Mouse (Mus musculus) neural tube, embryonic 11.5 days (tissue): ENCODE measurements around the gene Pidd1. TPM values are rescaled to one million over a fixed set of nuclear protein-coding genes. Genes with fewer than 3 reads are reported as not detected.
"Not testable (repeated sequence)": the region's sequence is repeated elsewhere in the genome, so short reads cannot be mapped to it uniquely, and the experiment has no call there.

Source experiments
- ATAC-seq: fragments of 200-750 bp; cut with Nextera tagmentation; 2 replicates; pipeline ENCODE4 v1.8.0; 2017; ENCODE audit warnings: moderate number of reproducible peaks, mild to moderate bottlenecking, moderate TSS enrichment, moderate library complexity; ENCODE audit not compliant: insufficient read depth, low FRiP score, low TSS enrichment
- DNase-seq: peaks from one replicate; pipeline ENCODE4 v3.0.0-alpha.2; 2015; ENCODE audit warnings: low spot score
- H3K27ac ChIP-seq: fragments of 300-500 bp; sonication (generic); 2 replicates; pipeline ENCODE4 v1.5.1; 2014; ENCODE audit warnings: low read depth, mild to moderate bottlenecking, low read length
- H3K27me3 ChIP-seq: fragments of 300-500 bp; sonication (generic); 2 replicates; pipeline ENCODE4 v1.6.1; 2014; ENCODE audit warnings: mild to moderate bottlenecking, low read length, mixed read lengths; ENCODE audit not compliant: control insufficient read depth, insufficient read depth
- H3K36me3 ChIP-seq: fragments of 300-500 bp; sonication (generic); 2 replicates; pipeline ENCODE4 v1.6.1; 2014; ENCODE audit warnings: mild to moderate bottlenecking, low read length, moderate library complexity, mixed read lengths; ENCODE audit not compliant: control insufficient read depth, insufficient read depth
- H3K4me1 ChIP-seq: fragments of 300-500 bp; sonication (generic); 2 replicates; pipeline ENCODE4 v1.6.1; 2014; ENCODE audit warnings: low read length, mixed read lengths; ENCODE audit not compliant: control insufficient read depth, insufficient read depth
- H3K4me2 ChIP-seq: fragments of 300-500 bp; sonication (generic); 2 replicates; pipeline ENCODE4 v1.6.1; 2014; ENCODE audit warnings: low read depth, mild to moderate bottlenecking, moderate library complexity
- H3K4me3 ChIP-seq: fragments of 300-500 bp; sonication (generic); 2 replicates; pipeline ENCODE4 v1.5.1; 2014; ENCODE audit warnings: low read depth, low read length
- H3K9ac ChIP-seq: fragments of 300-500 bp; sonication (generic); 2 replicates; pipeline ENCODE4 v1.6.1; 2014; ENCODE audit warnings: mild to moderate bottlenecking, low read length
- H3K9me3 ChIP-seq: fragments of 300-500 bp; sonication (generic); 2 replicates; pipeline ENCODE4 v1.6.1; 2016; ENCODE audit warnings: low read length; ENCODE audit not compliant: control insufficient read depth
- WGBS: fragments of 180-500 bp; shearing (Covaris S2); extraction: QIAGEN DNeasy Blood & Tissue Kit; methylation state at CpG from one replicate; pipeline ENCODE4 v1.1.7; 2014; 5-methylcytosine and 5-hydroxymethylcytosine counted together
- polyA plus RNA-seq: library from polyadenylated mRNA; unstranded; fragments of >200 nt; fragmentation: Nextera tagmentation; extraction: Ambion mirVana; gene quantifications from 2 replicates; pipeline ENCODE4 v1.2.1, GENCODE M21; 2014

Pidd1 gene
- polyA plus RNA-seq, 1 experiment from 2014 or later: 9.5 TPM

GRCm38 (mm10) chr7:141446374-141446773 is 2.5 kb upstream of the Pidd1 start:
- not testable (repeated sequence) for H3K9me3 ChIP-seq, ATAC-seq, H3K9ac ChIP-seq, H3K4me2 ChIP-seq, H3K27ac ChIP-seq, H3K4me3 ChIP-seq, H3K36me3 ChIP-seq, DNase-seq, H3K27me3 ChIP-seq
- H3K4me1 ChIP-seq: peaks cover 22% of the 10 kb centered on the region
- 85% methylated on average over 3 of the region's 3 CpGs for WGBS

- Histone ChIP-seq H3K4me1 (peaks cover 15% of the 10 kb centered on the region), H3K4me3 (peak overlapping the region; percentile 35), H3K27me3 (no peaks in the 10 kb centered on the region), H3K9me3 (no peaks in the 10 kb centered on the region), H3K36me3 (0 out of 2 replicates have a peak, but pooled peaks cover 3% of the 10 kb centered on the region), H3K9ac (peak overlapping the region; percentile 60), H3K4me2 (peak overlapping the region; percentile 77), H3K27ac (no peak overlapping the region)
- ATAC-seq (no peak), DNase-seq (peak; percentile 51)
- 32% methylated on average over 12 of the region's 12 CpGs for WGBS
Measured at GRCm38 (mm10) chr7:141443081-141443821, 574 bp downstream of the Pidd1 start.

- H3K9me3 ChIP-seq: no peaks in the 10 kb centered on the region
- H3K4me3 ChIP-seq: no peak overlapping the region
- ATAC-seq: no peak
- DNase-seq: no peak
- H3K27me3 ChIP-seq: no peaks in the 10 kb centered on the region
- peaks cover 13% of the 10 kb centered on the region for H3K4me1 ChIP-seq
- no peak overlapping the region for H3K27ac ChIP-seq
- peak overlapping the region; percentile 60; the same call in 1 of the 2 replicates for H3K9ac ChIP-seq
- no peak overlapping the region; the same call in 1 of the 2 replicates for H3K4me2 ChIP-seq
- 90% methylated on average over 13 of the region's 13 CpGs for WGBS
- 0 out of 2 replicates have a peak, but pooled peaks cover 3% of the 10 kb centered on the region for H3K36me3 ChIP-seq
Measured at GRCm38 (mm10) chr7:141442199-141442598, 1.6 kb downstream of the Pidd1 start.

DNA sequence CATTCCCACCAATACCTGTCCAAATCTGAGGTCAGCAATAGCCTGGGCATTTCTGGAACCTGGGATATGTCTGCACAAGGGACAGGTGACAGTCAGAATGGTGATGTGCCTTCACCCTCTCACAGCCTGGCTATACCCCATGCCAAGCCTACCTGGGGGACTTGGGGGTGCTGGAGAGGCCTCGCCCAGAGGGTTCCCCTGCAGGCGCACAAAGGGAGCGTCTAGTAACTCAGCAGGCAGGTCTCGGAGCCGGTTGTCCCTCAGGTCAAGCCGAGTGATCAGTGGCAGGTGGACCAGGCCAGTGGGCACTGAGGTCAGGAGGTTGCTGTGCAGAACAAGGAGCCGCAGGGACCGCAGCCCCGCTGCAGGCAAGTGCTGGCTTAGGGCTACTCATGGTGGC is 2.4 kb downstream of the Pidd1 start:
- no peak overlapping the region for H3K27ac ChIP-seq
- DNase-seq: no peak
- 97% methylated on average over 9 of the region's 9 CpGs for WGBS
- H3K4me2 ChIP-seq: no peak overlapping the region
- no peak for ATAC-seq
- H3K4me1 ChIP-seq: peaks cover 16% of the 10 kb centered on the region
- H3K4me3 ChIP-seq: no peak overlapping the region
- 0 out of 2 replicates have a peak, but pooled peaks cover 3% of the 10 kb centered on the region for H3K36me3 ChIP-seq
- no peaks in the 10 kb centered on the region for H3K27me3 ChIP-seq
- H3K9ac ChIP-seq: no peak overlapping the region
- H3K9me3 ChIP-seq: no peaks in the 10 kb centered on the region

DNA sequence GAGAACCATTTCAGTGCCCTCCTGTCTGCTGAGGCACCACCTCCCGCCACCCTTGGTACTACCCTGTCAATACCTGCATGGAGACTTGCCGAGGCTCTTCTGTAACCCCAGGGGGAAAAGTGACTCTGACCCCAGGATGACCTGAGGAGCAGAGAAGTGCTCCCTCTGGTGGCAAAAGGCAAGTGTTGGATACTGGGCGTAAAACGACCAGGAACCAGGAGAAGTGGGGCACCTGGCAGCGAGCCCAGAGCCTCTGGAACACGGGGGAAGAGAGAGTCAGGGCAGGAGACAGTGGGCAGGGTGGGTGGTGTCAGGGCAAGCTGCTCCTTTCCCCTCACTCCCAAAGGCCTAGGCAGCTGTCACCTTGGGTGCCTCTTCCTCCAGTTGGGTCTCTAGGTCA is 3.2 kb downstream of the Pidd1 start:
- DNase-seq: no peak
- H3K4me2 ChIP-seq: no peak overlapping the region
- no peaks in the 10 kb centered on the region for H3K9me3 ChIP-seq
- H3K9ac ChIP-seq: no peak overlapping the region
- no peak overlapping the region for H3K27ac ChIP-seq
- 31% methylated on average over 6 of the region's 6 CpGs for WGBS
- peaks cover 22% of the 10 kb centered on the region for H3K4me1 ChIP-seq
- H3K27me3 ChIP-seq: no peaks in the 10 kb centered on the region
- 0 out of 2 replicates have a peak, but pooled peaks cover 3% of the 10 kb centered on the region for H3K36me3 ChIP-seq
- no peak overlapping the region for H3K4me3 ChIP-seq
- ATAC-seq: no peak

GRCm38 (mm10) chr7:141439811-141440210 is 4.0 kb downstream of the Pidd1 start:
- Histone ChIP-seq H3K27me3 (no peaks in the 10 kb centered on the region), H3K36me3 (0 out of 2 replicates have a peak, but pooled peaks cover 3% of the 10 kb centered on the region), H3K9ac (no peak overlapping the region), H3K27ac (no peak overlapping the region), H3K4me1 (peaks cover 27% of the 10 kb centered on the region), H3K4me3 (no peak overlapping the region), H3K4me2 (no peak overlapping the region), H3K9me3 (no peaks in the 10 kb centered on the region)
- 95% methylated on average over 11 of the region's 11 CpGs for WGBS
- ATAC-seq (no peak), DNase-seq (no peak)

- Histone ChIP-seq H3K36me3 (0 out of 2 replicates have a peak, but pooled peaks cover 3% of the 10 kb centered on the region), H3K9ac (no peak overlapping the region)
Measured at GRCm38 (mm10) chr7:141439140-141439679, 4.6 kb downstream of the Pidd1 start.

DNA sequence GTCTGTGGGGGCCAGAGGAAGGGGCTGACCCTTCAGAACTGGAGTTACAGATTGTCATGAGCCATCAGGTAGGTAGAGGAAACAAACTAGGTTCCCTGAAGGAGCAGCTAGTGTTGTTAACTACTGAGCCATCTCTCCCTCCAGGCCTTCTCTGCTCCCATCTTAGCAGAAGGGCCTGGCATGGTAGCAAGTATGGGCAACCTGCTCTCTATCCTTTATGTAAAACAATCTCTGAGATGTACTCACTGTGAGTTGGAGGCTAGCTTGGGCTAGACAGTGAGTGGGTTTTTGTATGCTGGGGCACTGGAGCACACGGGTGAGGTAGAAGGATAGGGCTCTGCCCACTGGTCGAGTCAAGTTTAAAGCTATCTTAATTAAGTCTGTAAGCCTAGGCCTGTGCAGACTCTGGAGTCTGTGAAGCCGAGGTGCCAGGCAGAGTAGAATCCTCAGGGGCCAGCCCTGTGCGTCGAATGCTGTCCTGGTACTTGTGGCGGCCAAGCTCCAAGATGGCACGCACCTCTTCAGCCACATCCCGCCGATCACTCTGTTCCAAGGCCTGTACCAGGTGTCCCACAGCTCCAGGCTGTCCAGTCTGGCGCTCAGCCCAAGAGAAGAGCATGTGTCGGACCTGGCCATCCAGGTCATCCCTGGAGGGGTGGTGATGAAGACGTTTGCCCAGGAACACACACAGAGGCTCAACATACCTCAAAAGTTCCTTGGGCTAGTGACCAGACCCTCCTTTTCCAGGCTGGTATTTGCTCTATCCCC is 5.4 kb downstream of the Pidd1 start:
- ATAC-seq: no peak
- Histone ChIP-seq H3K4me3 (no peak overlapping the region), H3K4me1 (peaks cover 40% of the 10 kb centered on the region), H3K9me3 (no peaks in the 10 kb centered on the region), H3K4me2 (no peak overlapping the region), H3K9ac (no peak overlapping the region), H3K36me3 (peaks cover 3% of the 10 kb centered on the region; the same call in 1 of the 2 replicates), H3K27ac (no peak overlapping the region), H3K27me3 (no peaks in the 10 kb centered on the region)
- DNase-seq: no peak
- WGBS: 91% methylated on average over 12 of the region's 12 CpGs

More at GRCm38 (mm10) chr7:141439140-141439679, 4.6 kb downstream of the Pidd1 start:
- Histone ChIP-seq H3K4me1 (peaks cover 33% of the 10 kb centered on the region), H3K27ac (no peak overlapping the region), H3K27me3 (no peaks in the 10 kb centered on the region), H3K9me3 (no peaks in the 10 kb centered on the region), H3K4me2 (no peak overlapping the region), H3K4me3 (no peak overlapping the region)
- ATAC-seq (no peak), DNase-seq (no peak)
- WGBS: 95% methylated on average over 10 of the region's 10 CpGs
